Mouse (Mus musculus) limb, embryonic 14.5 days (tissue): Measurements from ENCODE around the gene Hist1h2ba. TPM values are rescaled to one million over a fixed set of nuclear protein-coding genes. Genes with fewer than 3 reads are reported as not detected.

Experiments used
- ATAC-seq: fragments of 200-750 bp; cut with Nextera tagmentation; 2 replicates; pipeline ENCODE4 v1.8.0; 2017; ENCODE audit warnings: low read depth, moderate number of reproducible peaks, moderate TSS enrichment; ENCODE audit not compliant: low FRiP score
- DNase-seq: peaks from one replicate; pipeline ENCODE4 v3.0.0-alpha.2; 2015; ENCODE audit warnings: low spot score
- H3K27ac ChIP-seq: fragments of 300-500 bp; sonication (generic); replicated peaks from 2 replicates; pipeline ENCODE4 v1.5.1; 2014; ENCODE audit warnings: low read depth, mild to moderate bottlenecking, low read length, moderate library complexity, mixed read lengths
- H3K27me3 ChIP-seq: fragments of 300-500 bp; sonication (generic); 2 replicates; pipeline ENCODE4 v1.6.1; 2014; ENCODE audit warnings: low read length, mixed read lengths; ENCODE audit not compliant: control insufficient read depth, insufficient read depth
- H3K36me3 ChIP-seq: fragments of 300-500 bp; sonication (generic); 2 replicates; pipeline ENCODE4 v1.6.1; 2014; ENCODE audit warnings: mild to moderate bottlenecking, low read length, moderate library complexity, mixed read lengths; ENCODE audit not compliant: control insufficient read depth, insufficient read depth
- H3K4me1 ChIP-seq: fragments of 300-500 bp; sonication (generic); 2 replicates; pipeline ENCODE4 v1.6.1; 2014; ENCODE audit warnings: antibody characterized with exemption, low read length, mixed read lengths; ENCODE audit not compliant: control insufficient read depth, insufficient read depth
- H3K4me2 ChIP-seq: fragments of 300-500 bp; sonication (generic); replicated peaks from 2 replicates; pipeline ENCODE4 v1.6.1; 2014; ENCODE audit warnings: low read depth, mild to moderate bottlenecking, low read length, moderate library complexity; ENCODE audit not compliant: severe bottlenecking
- H3K4me3 ChIP-seq: fragments of 300-500 bp; sonication (generic); replicated peaks from 2 replicates; pipeline ENCODE4 v1.5.1; 2014; ENCODE audit warnings: low read length
- H3K9ac ChIP-seq: fragments of 300-500 bp; sonication (generic); 2 replicates; pipeline ENCODE4 v1.6.1; 2014; ENCODE audit warnings: mild to moderate bottlenecking, low read depth, low read length, moderate library complexity; ENCODE audit not compliant: severe bottlenecking
- H3K9me3 ChIP-seq: fragments of 300-500 bp; sonication (generic); 2 replicates; pipeline ENCODE4 v1.6.1; 2016; ENCODE audit warnings: low read length; ENCODE audit not compliant: control insufficient read depth
- POLR2A ChIP-seq: fragments of 200-500 bp; IDR thresholded peaks from 2 replicates; pipeline ENCODE4 v1.8.0; 2012; ENCODE audit warnings: inconsistent platforms, mild to moderate bottlenecking, moderate library complexity, borderline replicate concordance; ENCODE audit not compliant: insufficient read depth, insufficient read length; ENCODE audit errors: extremely low read depth
- WGBS: fragments of 180-500 bp; shearing (Covaris S2); extraction: QIAGEN DNeasy Blood & Tissue Kit; methylation state at CpG from one replicate; pipeline ENCODE4 v1.1.7; 2014; 5-methylcytosine and 5-hydroxymethylcytosine counted together
- polyA plus RNA-seq, 2 experiments: library from polyadenylated mRNA; depleted of rRNA in 1 of 2; stranded (reverse) in 1 of 2; unstranded in 1 of 2; fragments of >200 nt; fragmentation: Nextera tagmentation in 1 of 2; extraction: Ambion mirVana in 1 of 2; gene quantifications; 2 replicates each; pipeline versions ENCODE4 v1.2.1 to v1.2.3; 2012 to 2014

Hist1h2ba gene
- not detected in 2 replicates for polyA plus RNA-seq (2012; rRNA removed)
- not detected in 2 replicates for polyA plus RNA-seq (2014; fragmentation: Nextera tagmentation; extraction: Ambion mirVana)

- H3K27ac ChIP-seq, result no peak within 1 kb of the TSS
- ATAC-seq (no peak), DNase-seq (no peak)
- H3K4me2 ChIP-seq, result no peak within 1 kb of the TSS
- H3K9me3 ChIP-seq, result no peaks in the 10 kb centered on the region
- H3K9ac ChIP-seq, result no peak within 1 kb of the TSS
- no peaks in the 10 kb centered on the region for H3K27me3 ChIP-seq
- H3K4me1 ChIP-seq, result peaks cover 5% of the 10 kb centered on the region
- no peak within 1 kb of the TSS for H3K4me3 ChIP-seq
- 93% methylated on average over 35 of the region's 39 CpGs for WGBS
- H3K36me3 ChIP-seq, result no peaks in the 10 kb centered on the region
- no peak for TF ChIP-seq POLR2A
Observed at GRCm38 (mm10) chr13:23933421-23934210, at the start of gene Hist1h2ba. TSS of gene Hist1h2ba (minus strand) at chr13:23934156.

GRCm38 (mm10) chr13:23972271-23972670, 38.3 kb upstream of the Hist1h2ba start:
- H3K9ac ChIP-seq, result no peak overlapping the region
- no peaks in the 10 kb centered on the region for H3K4me1 ChIP-seq
- no peak for DNase-seq
- H3K4me3 ChIP-seq, result no peak overlapping the region
- H3K9me3 ChIP-seq, result no peaks in the 10 kb centered on the region
- H3K27me3 ChIP-seq, result no peaks in the 10 kb centered on the region
- no peak for ATAC-seq
- H3K27ac ChIP-seq, result no peak overlapping the region
- H3K36me3 ChIP-seq, result no peaks in the 10 kb centered on the region
- WGBS, result 72% methylated on average over 5 of the region's 5 CpGs
- no peak overlapping the region for H3K4me2 ChIP-seq
- TF ChIP-seq POLR2A, result no peak

GRCm38 (mm10) chr13:23971870-23972269, 37.9 kb upstream of the Hist1h2ba start:
- no peaks in the 10 kb centered on the region for H3K9me3 ChIP-seq
- ATAC-seq (no peak), DNase-seq (no peak)
- no peaks in the 10 kb centered on the region for H3K36me3 ChIP-seq
- no peak overlapping the region for H3K9ac ChIP-seq
- no peaks in the 10 kb centered on the region for H3K4me1 ChIP-seq
- TF ChIP-seq POLR2A, result no peak
- H3K4me2 ChIP-seq, result no peak overlapping the region
- no peak overlapping the region for H3K4me3 ChIP-seq
- WGBS, result 78% methylated on average over 2 of the region's 2 CpGs
- no peak overlapping the region for H3K27ac ChIP-seq
- H3K27me3 ChIP-seq, result no peaks in the 10 kb centered on the region

- Histone ChIP-seq H3K4me3 (no peak overlapping the region), H3K36me3 (no peaks in the 10 kb centered on the region), H3K4me2 (no peak overlapping the region), H3K9me3 (no peaks in the 10 kb centered on the region), H3K9ac (no peak overlapping the region), H3K4me1 (no peaks in the 10 kb centered on the region), H3K27ac (no peak overlapping the region), H3K27me3 (no peaks in the 10 kb centered on the region)
- DNase-seq, result no peak
- no peak for ATAC-seq
- no peak for TF ChIP-seq POLR2A
- WGBS, result 90% methylated on average over 2 of the region's 2 CpGs
Observed at GRCm38 (mm10) chr13:23964909-23965308, 31.0 kb upstream of the Hist1h2ba start.

- Histone ChIP-seq H3K36me3 (no peaks in the 10 kb centered on the region), H3K4me3 (no peak overlapping the region), H3K27ac (no peak overlapping the region), H3K9me3 (no peaks in the 10 kb centered on the region), H3K9ac (no peak overlapping the region), H3K4me1 (no peaks in the 10 kb centered on the region), H3K27me3 (no peaks in the 10 kb centered on the region), H3K4me2 (no peak overlapping the region)
- WGBS, result 39% methylated on average over 2 of the region's 2 CpGs
- DNase-seq, result no peak
- no peak for TF ChIP-seq POLR2A
- ATAC-seq, result no peak
Observed at GRCm38 (mm10) chr13:23959776-23960175, 25.8 kb upstream of the Hist1h2ba start.
